Mouse (Mus musculus) cerebellum, adult 2 months (tissue): ENCODE measurements around the gene Slc13a5.

Experiments
- CTCF ChIP-seq: fragments of 200-500 bp; IDR thresholded peaks from 2 replicates; pipeline ENCODE4 v1.5.1; 2011; ENCODE audit warnings: low read depth, mild to moderate bottlenecking, control low read depth, low read length, moderate library complexity, borderline replicate concordance; ENCODE audit not compliant: insufficient read depth
- POLR2A ChIP-seq: fragments of 200-500 bp; IDR thresholded peaks from 2 replicates; pipeline ENCODE4 v1.6.1; 2011; ENCODE audit warnings: low read length, control low read depth, borderline replicate concordance; ENCODE audit not compliant: insufficient read depth

- TF ChIP-seq CTCF = no peak
- TF ChIP-seq POLR2A = no peak
These were observed at the start of gene Slc13a5 for GRCm38 (mm10) chr11:72266960-72267560.
